Mouse (Mus musculus): ENCODE data around the gene Tssk1. TPM values are rescaled to one million over a fixed set of nuclear protein-coding genes. Genes with fewer than 3 reads are reported as not detected.

Tssk1 gene
- polyA plus RNA-seq, 1 experiment from 2014 or later: 0.05 TPM

DNA sequence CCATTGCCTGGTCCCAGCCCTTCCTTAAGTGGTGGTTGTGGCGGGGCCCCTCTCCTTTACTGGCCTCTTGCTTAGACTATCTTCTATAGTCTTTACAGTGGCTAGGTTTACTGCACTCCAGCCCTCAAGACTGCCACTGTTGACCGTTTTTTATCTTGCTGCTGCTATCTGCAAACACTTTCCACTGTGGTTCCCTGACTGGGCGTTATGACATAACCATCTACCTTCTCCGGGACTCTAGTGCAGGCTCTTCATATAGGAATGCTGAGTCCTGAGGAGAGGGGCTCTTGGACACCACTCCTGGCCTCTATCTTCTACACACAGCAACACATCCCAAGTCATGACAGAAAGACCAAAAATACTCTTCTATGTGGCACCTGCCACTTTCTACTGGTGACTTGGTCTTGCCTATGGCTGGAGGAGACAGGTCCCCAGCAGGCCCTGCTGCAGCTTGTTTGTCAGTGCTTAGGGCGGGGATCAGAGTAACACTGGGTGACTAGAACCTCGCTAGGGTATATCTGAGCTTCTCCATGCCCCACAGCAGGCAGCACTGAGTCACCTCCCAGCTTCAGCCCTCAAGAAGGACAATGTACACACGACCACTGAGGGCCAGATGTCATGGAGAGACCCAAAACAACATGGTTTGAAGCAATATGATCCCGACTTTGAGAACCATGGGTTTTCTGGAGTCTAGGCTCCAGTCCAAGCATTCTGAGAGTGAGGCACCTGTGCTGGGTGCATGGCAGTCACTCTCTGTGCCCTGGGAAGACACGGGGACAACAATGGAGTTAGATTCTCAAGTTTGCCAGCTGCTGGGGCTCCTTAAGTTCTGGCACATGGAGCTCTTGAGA lies 39.8 kb downstream of the Tssk1 start:
- Histone ChIP-seq H3K27ac (replicated peaks) (no peak overlapping the region), H3K36me3 (no peaks in the 10 kb centered on the region), H3K9me3 (replicated peaks) (no peaks in the 10 kb centered on the region), H3K27me3 (ENCODE audit: low read depth, poor library complexity, severe bottlenecking) (peaks cover 38% of the 10 kb centered on the region), H3K4me3 (no peak overlapping the region), H3K4me1 (peaks cover 11% of the 10 kb centered on the region)
- 74% methylated on average over 9 of the region's 9 CpGs for WGBS
- no peak for DNase-seq (ENCODE audit: low spot score)

DNA sequence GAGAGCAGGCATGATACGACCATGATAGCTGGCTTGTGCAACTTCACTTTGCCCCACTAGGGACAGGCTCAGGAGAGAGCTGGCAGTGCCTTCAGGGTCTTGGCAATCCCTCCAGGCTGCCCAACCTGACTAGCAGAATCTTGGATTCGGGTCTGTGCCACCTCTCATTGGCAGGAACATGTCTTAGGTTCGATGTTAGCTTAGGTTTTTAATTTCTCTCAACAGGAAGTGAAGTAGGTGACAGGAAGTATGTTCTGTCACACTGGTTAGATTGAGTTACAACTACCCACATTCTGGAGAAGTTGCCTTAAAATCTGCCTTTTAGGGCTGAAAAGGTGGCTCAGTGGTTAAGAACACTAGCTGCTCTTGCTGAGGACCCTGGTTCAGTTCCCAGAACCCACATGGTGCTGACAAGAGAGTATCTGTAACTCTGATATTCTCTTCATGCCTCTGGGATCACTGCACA lies 40.5 kb downstream of the Tssk1 start:
- Histone ChIP-seq H3K27me3 (ENCODE audit: low read depth, poor library complexity, severe bottlenecking) (peaks cover 38% of the 10 kb centered on the region), H3K4me3 (no peak overlapping the region), H3K27ac (replicated peaks) (no peak overlapping the region), H3K9me3 (replicated peaks) (no peaks in the 10 kb centered on the region), H3K4me1 (peaks cover 9% of the 10 kb centered on the region), H3K36me3 (no peaks in the 10 kb centered on the region)
- 73% methylated on average over 3 of the region's 3 CpGs for WGBS
- DNase-seq (ENCODE audit: low spot score): no peak

DNA sequence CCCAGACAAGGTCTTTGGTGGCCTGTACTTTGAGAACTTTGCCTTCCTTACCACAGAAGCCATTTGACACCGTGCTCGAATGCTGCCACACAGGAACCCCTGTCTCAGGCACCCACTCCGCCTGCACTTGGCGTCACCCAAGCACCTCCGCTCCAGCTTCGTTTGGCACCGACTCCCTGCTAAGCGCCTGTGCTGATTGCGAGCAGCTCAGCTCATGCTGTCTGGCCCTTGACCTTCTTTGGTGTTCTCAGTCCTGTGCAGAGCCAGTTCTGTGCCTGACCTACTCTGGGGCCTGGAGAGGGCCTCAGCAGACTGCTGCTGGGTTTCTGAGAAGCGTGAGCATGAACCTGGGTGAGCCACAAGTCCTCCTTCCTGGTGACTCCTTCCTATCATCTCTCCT lies 42.8 kb downstream of the Tssk1 start:
- H3K36me3 ChIP-seq: no peaks in the 10 kb centered on the region
- 84% methylated on average over 10 of the region's 10 CpGs for WGBS
- peaks cover 32% of the 10 kb centered on the region for H3K27me3 ChIP-seq (ENCODE audit: low read depth, poor library complexity, severe bottlenecking)
- H3K27ac ChIP-seq (replicated peaks): no peak overlapping the region
- peaks cover 6% of the 10 kb centered on the region for H3K4me1 ChIP-seq
- H3K4me3 ChIP-seq: no peak overlapping the region
- no peak for DNase-seq (ENCODE audit: low spot score)
- H3K9me3 ChIP-seq (replicated peaks): no peaks in the 10 kb centered on the region

DNA sequence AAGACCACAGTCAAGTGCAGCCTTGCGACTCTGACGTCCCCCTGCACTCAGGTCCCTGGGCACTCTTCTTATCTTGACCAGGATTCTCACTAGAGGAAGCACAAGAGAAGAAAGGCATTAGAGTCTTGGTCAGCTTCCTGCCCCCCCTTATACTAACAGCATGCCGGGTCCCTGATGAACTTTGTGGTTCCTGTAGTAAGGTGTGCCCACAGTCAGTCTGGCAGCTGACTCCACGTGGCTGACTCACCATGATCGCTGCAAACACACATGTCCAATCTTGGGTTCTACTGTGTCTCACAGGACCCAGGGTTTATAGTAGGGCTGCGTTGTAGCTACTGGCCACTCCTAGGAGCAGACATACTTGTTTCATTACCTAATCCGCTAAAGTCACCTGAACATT lies 44.2 kb downstream of the Tssk1 start:
- H3K4me1 ChIP-seq: peaks cover 6% of the 10 kb centered on the region
- no peaks in the 10 kb centered on the region for H3K36me3 ChIP-seq
- 82% methylated on average over 7 of the region's 7 CpGs for WGBS
- no peak for DNase-seq (ENCODE audit: low spot score)
- no peaks in the 10 kb centered on the region for H3K9me3 ChIP-seq (replicated peaks)
- no peak overlapping the region for H3K27ac ChIP-seq (replicated peaks)
- peaks cover 32% of the 10 kb centered on the region for H3K27me3 ChIP-seq (ENCODE audit: low read depth, poor library complexity, severe bottlenecking)
- no peak overlapping the region for H3K4me3 ChIP-seq

DNA sequence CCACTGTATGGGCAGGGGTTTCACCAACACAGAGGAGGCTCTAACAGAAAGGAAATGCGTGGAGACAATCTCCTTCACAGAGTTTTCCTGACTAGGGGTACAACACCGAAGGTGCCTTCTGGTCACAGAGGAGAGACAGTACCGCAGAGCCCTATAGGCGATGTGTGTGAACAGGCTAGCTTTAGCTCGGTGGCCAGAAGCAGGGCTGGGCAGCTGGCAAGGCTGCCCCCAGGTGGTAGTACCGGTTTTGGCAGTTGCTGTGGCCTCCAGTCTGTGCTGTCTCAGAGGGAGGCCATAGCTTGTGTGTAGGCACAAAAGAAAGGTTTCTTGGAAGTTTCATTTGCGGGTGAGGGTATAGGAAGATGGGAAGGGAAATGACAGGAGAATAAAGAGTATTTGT lies 44.8 kb downstream of the Tssk1 start:
- Histone ChIP-seq H3K4me3 (no peak overlapping the region), H3K36me3 (no peaks in the 10 kb centered on the region), H3K4me1 (peaks cover 6% of the 10 kb centered on the region), H3K9me3 (replicated peaks) (no peaks in the 10 kb centered on the region), H3K27me3 (ENCODE audit: low read depth, poor library complexity, severe bottlenecking) (peaks cover 28% of the 10 kb centered on the region), H3K27ac (replicated peaks) (no peak overlapping the region; the same call in 1 of the 2 replicates)
- peak; percentile 62 for DNase-seq (ENCODE audit: low spot score)
- 10% methylated on average over 7 of the region's 7 CpGs for WGBS

DNA sequence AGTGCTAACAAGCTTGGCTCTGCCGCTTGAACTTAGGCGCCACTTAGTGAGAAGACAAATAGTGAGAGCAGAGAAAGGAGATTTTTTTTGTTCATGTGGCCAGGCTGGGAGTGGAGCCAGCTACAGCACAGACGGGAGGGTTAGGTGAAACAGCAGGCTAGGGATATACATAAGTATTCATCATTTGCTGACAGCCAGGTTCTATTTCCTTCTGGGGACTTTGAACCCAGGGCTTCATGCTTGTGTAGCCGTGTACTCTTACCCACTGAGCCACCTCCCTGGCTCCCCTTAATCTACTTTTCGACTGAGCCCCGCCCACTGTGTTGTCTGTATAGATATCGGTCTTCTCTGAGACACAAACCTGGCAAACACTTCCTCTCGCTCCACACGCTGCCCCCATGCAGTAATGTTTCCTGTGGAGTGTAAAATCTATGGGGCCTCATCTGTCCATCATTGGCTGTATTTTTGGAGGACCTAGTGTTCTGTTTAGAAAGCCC lies 45.3 kb downstream of the Tssk1 start:
- WGBS: 63% methylated on average over 9 of the region's 9 CpGs
- Histone ChIP-seq H3K27ac (replicated peaks) (no peak overlapping the region), H3K36me3 (no peaks in the 10 kb centered on the region), H3K27me3 (ENCODE audit: low read depth, poor library complexity, severe bottlenecking) (peaks cover 25% of the 10 kb centered on the region), H3K4me3 (no peak overlapping the region), H3K9me3 (replicated peaks) (no peaks in the 10 kb centered on the region), H3K4me1 (peaks cover 6% of the 10 kb centered on the region)
- no peak for DNase-seq (ENCODE audit: low spot score)

DNA sequence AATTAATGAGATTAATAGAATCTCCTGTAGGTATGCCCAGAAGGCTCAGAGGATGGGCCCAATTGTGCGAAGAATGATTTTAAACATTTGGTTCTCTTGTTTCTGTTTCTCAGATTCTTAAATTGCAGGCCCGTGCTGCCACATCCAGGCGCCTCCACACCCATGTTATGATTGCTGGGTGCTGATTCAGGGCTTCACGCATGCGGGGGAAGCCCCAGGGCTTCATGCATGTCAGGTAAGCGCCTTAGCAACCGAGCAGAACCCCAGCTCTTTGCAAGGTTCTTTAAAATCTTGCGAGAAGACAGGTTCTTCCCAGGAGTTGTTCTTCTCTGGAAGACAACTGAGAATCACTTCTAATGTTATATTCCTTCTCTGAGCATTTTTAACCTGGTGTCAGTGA lies 49.4 kb downstream of the Tssk1 start:
- WGBS: 67% methylated on average over 8 of the region's 8 CpGs
- no peak for DNase-seq (ENCODE audit: low spot score)

DNA sequence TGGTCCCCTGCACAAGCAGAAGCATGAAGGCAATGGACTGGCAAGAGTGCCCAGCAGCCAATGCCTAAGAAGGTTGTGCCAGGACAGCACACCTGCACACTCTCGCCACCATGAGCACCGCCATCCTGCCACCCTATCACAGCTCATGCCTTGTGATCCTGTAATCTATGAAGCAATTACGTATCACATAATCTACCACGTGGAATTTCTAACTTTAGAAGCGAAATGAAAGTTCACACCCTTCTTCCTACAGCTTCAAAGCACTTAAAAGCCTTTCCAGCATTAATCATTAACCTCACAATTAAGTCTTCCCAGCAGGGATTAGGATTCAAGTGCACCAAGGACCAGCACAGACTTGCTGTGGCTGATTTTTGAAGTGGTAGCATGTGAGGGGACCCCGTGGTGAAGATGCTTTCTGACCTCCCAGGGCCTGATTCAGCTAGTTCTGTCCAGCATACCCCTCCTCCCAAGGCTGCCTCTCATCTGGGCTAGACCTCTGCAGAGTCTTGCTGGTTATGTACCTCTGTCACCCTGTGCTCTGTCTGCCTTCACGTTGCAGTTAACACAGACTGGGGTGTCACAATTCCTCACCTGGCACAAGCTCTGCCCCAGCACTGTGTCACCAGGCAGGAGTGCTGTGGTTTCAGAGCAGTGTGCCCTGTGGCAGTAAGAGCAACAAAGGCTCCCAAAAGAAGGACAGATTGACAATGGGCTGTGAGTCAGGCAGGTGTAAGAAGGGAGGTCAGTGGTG lies 51.2 kb downstream of the Tssk1 start:
- Histone ChIP-seq H3K9me3 (replicated peaks) (no peaks in the 10 kb centered on the region), H3K4me1 (peaks cover 16% of the 10 kb centered on the region), H3K36me3 (no peaks in the 10 kb centered on the region), H3K27ac (replicated peaks) (no peak overlapping the region), H3K4me3 (no peak overlapping the region), H3K27me3 (ENCODE audit: low read depth, poor library complexity, severe bottlenecking) (no peaks in the 10 kb centered on the region)
- DNase-seq (ENCODE audit: low spot score): no peak
- WGBS: 66% methylated on average over 7 of the region's 7 CpGs

More for the DNA sequence above, 49.4 kb downstream of the Tssk1 start:
- peaks cover 1% of the 10 kb centered on the region; the same call in 1 of the 2 replicates for H3K27me3 ChIP-seq (ENCODE audit: low read depth, poor library complexity, severe bottlenecking)
- H3K4me1 ChIP-seq: peaks cover 6% of the 10 kb centered on the region
- H3K9me3 ChIP-seq (replicated peaks): no peaks in the 10 kb centered on the region
- no peaks in the 10 kb centered on the region for H3K36me3 ChIP-seq
- no peak overlapping the region for H3K4me3 ChIP-seq
- no peak overlapping the region for H3K27ac ChIP-seq (replicated peaks)

Other genes starting within 250 kb of the Tssk1 start
- gene Ccdc74a, start 247.8 kb upstream of the Tssk1 start, polyA plus RNA-seq (2016; fragmentation: Nextera tagmentation; extraction: Ambion mirVana): 6.4 and 8.1 TPM in 2 replicates
- gene Med15, start 161.3 kb upstream of the Tssk1 start, polyA plus RNA-seq (2016; fragmentation: Nextera tagmentation; extraction: Ambion mirVana): 45.2 and 47.8 TPM in 2 replicates
- 52.6 and 57.4 TPM in 2 replicates for gene Klhl22, start 134.6 kb upstream of the Tssk1 start, polyA plus RNA-seq (2016; fragmentation: Nextera tagmentation; extraction: Ambion mirVana)
- gene Scarf2, start 96.9 kb upstream of the Tssk1 start, polyA plus RNA-seq (2016; fragmentation: Nextera tagmentation; extraction: Ambion mirVana): 4.1 TPM in 2 replicates
- 0.21 TPM in 1 of 2 replicates, not detected in the other for gene B830017H08Rik, start 61.1 kb upstream of the Tssk1 start, polyA plus RNA-seq (2016; fragmentation: Nextera tagmentation; extraction: Ambion mirVana)
- gene Car15, start 55.9 kb upstream of the Tssk1 start, polyA plus RNA-seq (2016; fragmentation: Nextera tagmentation; extraction: Ambion mirVana): 1.8 and 1.9 TPM in 2 replicates
- 0.35 and 0.60 TPM in 2 replicates for gene Gm20518, start 2.6 kb upstream of the Tssk1 start, polyA plus RNA-seq (2016; fragmentation: Nextera tagmentation; extraction: Ambion mirVana)
- 102 and 111 TPM in 2 replicates for gene Dgcr2, start 4.3 kb downstream of the Tssk1 start, polyA plus RNA-seq (2016; fragmentation: Nextera tagmentation; extraction: Ambion mirVana)
- 0.11 and 0.19 TPM in 2 replicates for gene Tssk2, start 4.4 kb downstream of the Tssk1 start, polyA plus RNA-seq (2016; fragmentation: Nextera tagmentation; extraction: Ambion mirVana)
- gene Ess2, start 17.1 kb downstream of the Tssk1 start, polyA plus RNA-seq (2016; fragmentation: Nextera tagmentation; extraction: Ambion mirVana): 51.9 and 60.5 TPM in 2 replicates
- 0.75 and 1.4 TPM in 2 replicates for gene Gsc2, start 20.8 kb downstream of the Tssk1 start, polyA plus RNA-seq (2016; fragmentation: Nextera tagmentation; extraction: Ambion mirVana)
- gene Slc25a1, start 34.0 kb downstream of the Tssk1 start, polyA plus RNA-seq (2016; fragmentation: Nextera tagmentation; extraction: Ambion mirVana): 118 and 122 TPM in 2 replicates
- gene Vpreb2, start 86.2 kb downstream of the Tssk1 start, polyA plus RNA-seq (2016; fragmentation: Nextera tagmentation; extraction: Ambion mirVana): not detected in 2 replicates
- 158 and 162 TPM in 2 replicates for gene Dgcr6, start 158.6 kb downstream of the Tssk1 start, polyA plus RNA-seq (2016; fragmentation: Nextera tagmentation; extraction: Ambion mirVana)
- gene Prodh, start 196.0 kb downstream of the Tssk1 start, polyA plus RNA-seq (2016; fragmentation: Nextera tagmentation; extraction: Ambion mirVana): 13.0 and 15.1 TPM in 2 replicates
- 1.8 and 2.2 TPM in 2 replicates for gene Rtn4r, start 233.4 kb downstream of the Tssk1 start, polyA plus RNA-seq (2016; fragmentation: Nextera tagmentation; extraction: Ambion mirVana)

Data from midbrain, embryonic 10.5 days (tissue).